Mouse (Mus musculus) testis, adult 2 months (tissue): ENCODE results near the gene Snrpa1. TPM values are rescaled to one million over a fixed set of nuclear protein-coding genes. Genes with fewer than 3 reads are reported as not detected.

Source experiments
- H3K27ac ChIP-seq: fragments of 200-500 bp; 2 replicates; pipeline ENCODE4 v1.5.1; 2012; ENCODE audit warnings: low read depth, low read length; ENCODE audit not compliant: control insufficient read depth, insufficient read depth
- H3K27me3 ChIP-seq: fragments of 200-500 bp; 2 replicates; pipeline ENCODE4 v1.6.1; 2012; ENCODE audit warnings: mild to moderate bottlenecking, low read length, moderate library complexity; ENCODE audit not compliant: control insufficient read depth, insufficient read depth
- H3K36me3 ChIP-seq: fragments of 200-500 bp; 2 replicates; pipeline ENCODE4 v1.6.1; 2012; ENCODE audit warnings: mild to moderate bottlenecking, low read length; ENCODE audit not compliant: control insufficient read depth, insufficient read depth
- H3K4me1 ChIP-seq: fragments of 200-500 bp; 2 replicates; pipeline ENCODE4 v1.6.1; 2012; ENCODE audit warnings: low read length; ENCODE audit not compliant: control insufficient read depth, insufficient read depth
- H3K4me3 ChIP-seq: fragments of 200-500 bp; 2 replicates; pipeline ENCODE4 v1.5.1; 2012; ENCODE audit warnings: low read depth, mild to moderate bottlenecking, low read length, moderate library complexity, mixed read lengths; ENCODE audit not compliant: control insufficient read depth
- CTCF ChIP-seq: fragments of 200-500 bp; IDR thresholded peaks from 2 replicates; pipeline ENCODE4 v1.5.1; 2012; ENCODE audit warnings: low read depth, mild to moderate bottlenecking, inconsistent platforms, low read length, moderate library complexity; ENCODE audit not compliant: control insufficient read depth, insufficient read depth, insufficient replicate concordance
- POLR2A ChIP-seq: fragments of 200-500 bp; IDR thresholded peaks from 2 replicates; pipeline ENCODE4 v1.6.1; 2012; ENCODE audit warnings: low read depth, mild to moderate bottlenecking, inconsistent platforms, low read length, moderate library complexity; ENCODE audit not compliant: control insufficient read depth
- polyA plus RNA-seq: library from polyadenylated mRNA; depleted of rRNA; stranded (reverse); fragments of >200 nt; gene quantifications from 2 replicates; pipeline ENCODE4 v1.2.3, GENCODE M21; 2012

Gene Snrpa1
- polyA plus RNA-seq, 1 experiment = 48.6 TPM

DNA sequence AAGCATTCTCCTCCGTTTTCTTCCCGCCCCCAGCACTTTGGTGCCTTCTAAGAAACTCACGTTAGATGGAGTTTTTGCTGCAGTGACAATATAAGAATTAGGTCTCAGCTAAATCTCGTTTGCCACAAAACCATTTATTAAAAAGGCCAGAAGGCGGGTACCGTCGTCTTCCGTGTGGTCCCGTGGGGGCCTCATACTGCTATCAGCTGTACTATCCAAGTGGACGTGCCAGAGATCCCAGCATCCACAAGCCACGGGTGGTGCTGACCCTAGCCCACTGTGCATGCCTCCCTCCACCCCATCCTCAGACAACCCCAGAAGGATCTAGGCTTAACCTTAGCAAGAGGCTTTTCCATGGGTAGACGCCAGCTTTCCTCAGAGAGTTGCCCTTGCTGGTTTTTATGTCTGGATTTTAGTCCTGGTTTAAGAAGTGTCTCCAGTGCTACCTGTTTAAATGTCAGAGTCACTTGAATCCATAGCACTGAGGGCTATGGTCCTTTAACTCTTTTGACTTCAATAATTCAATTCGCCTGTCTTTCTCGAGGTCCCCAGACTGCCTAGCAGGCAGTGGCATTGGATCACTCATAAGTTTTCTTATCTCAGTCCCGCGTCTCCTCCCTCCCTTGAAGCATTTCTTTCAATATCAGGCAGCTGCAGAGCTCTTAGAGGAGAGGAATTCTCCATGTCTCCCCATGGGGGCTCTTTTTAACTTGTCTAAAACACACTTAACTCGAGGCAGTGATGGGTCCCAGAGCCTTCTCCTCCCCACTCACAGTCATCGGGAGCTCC, 18.6 kb upstream of the Snrpa1 start:
- no peak overlapping the region for H3K4me3 ChIP-seq
- H3K36me3 ChIP-seq = no peaks in the 10 kb centered on the region
- TF ChIP-seq POLR2A (no peak), CTCF (no peak)
- H3K27ac ChIP-seq = no peak overlapping the region
- no peaks in the 10 kb centered on the region for H3K27me3 ChIP-seq
- no peaks in the 10 kb centered on the region; the same call in 1 of the 2 replicates for H3K4me1 ChIP-seq

DNA sequence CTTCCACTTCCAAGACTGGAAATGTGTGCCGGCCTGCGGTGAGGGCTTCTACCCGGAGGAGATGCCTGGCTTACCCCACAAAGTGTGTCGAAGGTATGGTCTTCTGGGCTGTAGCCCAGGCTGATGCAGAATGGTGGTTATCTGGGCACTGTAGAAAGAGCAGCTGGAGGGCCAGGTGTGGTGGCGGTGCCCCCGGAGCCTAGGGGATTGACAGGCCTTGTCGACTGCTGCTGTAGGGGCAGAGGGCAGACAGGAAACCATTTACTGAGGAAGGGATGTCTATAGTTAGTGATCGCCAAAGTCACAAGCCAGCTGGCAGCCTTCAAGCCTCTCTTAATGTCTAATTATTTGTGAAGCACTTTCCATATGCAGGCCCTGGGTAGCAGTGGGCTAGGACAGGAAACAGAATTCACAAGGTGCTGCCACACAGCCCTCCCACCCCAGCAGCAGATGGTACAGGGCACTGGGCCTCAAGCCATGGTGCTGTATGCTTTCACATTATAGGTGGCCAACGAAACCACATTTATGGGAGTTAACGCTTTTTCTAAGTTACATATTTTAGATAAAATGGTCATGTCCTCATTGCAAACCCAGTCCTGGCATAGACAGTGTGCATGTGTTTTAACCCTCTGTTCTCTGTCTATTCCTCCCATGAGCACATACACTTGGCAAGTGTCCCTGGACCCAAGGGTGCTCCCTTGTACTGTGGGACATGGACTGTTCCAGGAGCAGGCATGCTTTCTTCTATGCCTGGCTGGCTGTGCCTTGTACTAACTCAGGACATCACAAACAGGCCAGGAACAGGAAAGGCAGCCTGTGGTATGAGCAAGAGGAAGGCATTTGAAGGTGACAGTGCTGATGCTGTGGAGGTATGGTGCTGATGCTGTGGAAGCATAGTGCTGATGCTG, 15.0 kb upstream of the Snrpa1 start, which contains the start of gene Gm45213:
Gene Gm45213 (plus strand): TSS at position 51 of the 908 bp plus-strand sequence.
- no peaks in the 10 kb centered on the region for H3K36me3 ChIP-seq
- H3K27ac ChIP-seq = no peak within 1 kb of the TSS
- no peaks in the 10 kb centered on the region for H3K27me3 ChIP-seq
- H3K4me3 ChIP-seq = no peak within 1 kb of the TSS
- TF ChIP-seq POLR2A (no peak), CTCF (no peak)
- H3K4me1 ChIP-seq = no peaks in the 10 kb centered on the region; the same call in 1 of the 2 replicates

GRCm38 (mm10) chr7:66044617-66045016, 14.2 kb upstream of the Snrpa1 start:
- Histone ChIP-seq H3K27ac (no peak overlapping the region), H3K4me3 (no peak overlapping the region), H3K36me3 (no peaks in the 10 kb centered on the region), H3K27me3 (no peaks in the 10 kb centered on the region), H3K4me1 (no peaks in the 10 kb centered on the region; the same call in 1 of the 2 replicates)
- no peak for TF ChIP-seq CTCF
- TF ChIP-seq POLR2A = no peak

DNA sequence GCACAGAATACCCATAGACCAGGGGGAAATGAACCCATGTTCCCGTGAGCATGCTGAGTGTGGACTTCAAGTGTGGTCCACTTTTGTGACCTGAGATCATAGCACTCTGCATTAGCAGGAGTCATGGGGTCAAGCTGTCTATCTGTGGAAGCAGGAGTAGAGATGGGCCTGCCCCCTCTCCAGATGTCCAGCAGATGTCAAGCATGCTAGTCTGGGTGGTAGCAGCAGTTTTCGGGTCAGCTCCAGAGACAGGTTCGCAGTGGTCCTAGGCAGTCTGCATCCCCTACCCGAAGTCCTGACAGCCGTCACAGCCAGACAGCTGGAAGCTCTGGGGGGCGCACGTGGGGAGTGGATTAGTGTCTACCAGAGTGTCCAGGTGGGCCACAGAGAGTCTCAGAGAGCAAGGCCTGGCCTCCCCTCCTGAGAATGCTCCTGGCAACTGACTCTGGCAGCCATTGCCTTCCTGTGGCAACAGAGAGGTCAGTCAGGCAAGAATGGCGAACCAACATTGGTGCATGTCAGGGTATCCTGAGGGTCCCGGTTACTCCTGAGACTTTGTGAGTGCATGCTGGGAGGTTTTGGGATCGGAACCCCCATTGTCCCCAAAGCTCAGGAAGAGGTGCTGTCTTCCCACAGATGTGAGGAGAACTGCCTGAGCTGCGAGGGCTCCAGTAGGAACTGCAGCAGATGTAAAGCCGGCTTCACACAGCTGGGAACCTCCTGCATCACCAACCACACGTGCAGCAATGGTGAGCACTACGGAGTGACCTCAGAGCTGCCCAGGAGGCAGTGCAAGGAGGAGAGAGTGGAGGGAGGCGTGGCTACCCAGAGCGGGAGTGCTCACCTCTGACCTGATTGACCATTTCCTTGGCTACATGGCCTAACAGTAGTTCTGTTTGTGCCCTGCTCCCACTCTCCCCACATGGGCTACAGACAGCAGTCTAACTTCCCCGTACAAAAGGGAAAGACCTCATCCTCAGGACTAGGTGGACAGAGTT, 11.6 kb upstream of the Snrpa1 start:
- Histone ChIP-seq H3K4me1 (no peaks in the 10 kb centered on the region; the same call in 1 of the 2 replicates), H3K36me3 (no peaks in the 10 kb centered on the region), H3K27me3 (no peaks in the 10 kb centered on the region), H3K27ac (no peak overlapping the region), H3K4me3 (no peak overlapping the region)
- TF ChIP-seq CTCF (no peak), POLR2A (no peak)

GRCm38 (mm10) chr7:66047975-66048374, 10.8 kb upstream of the Snrpa1 start:
- no peaks in the 10 kb centered on the region for H3K36me3 ChIP-seq
- H3K27ac ChIP-seq = no peak overlapping the region
- no peaks in the 10 kb centered on the region; the same call in 1 of the 2 replicates for H3K4me1 ChIP-seq
- no peaks in the 10 kb centered on the region for H3K27me3 ChIP-seq
- H3K4me3 ChIP-seq = no peak overlapping the region
- TF ChIP-seq CTCF (no peak), POLR2A (no peak)

DNA sequence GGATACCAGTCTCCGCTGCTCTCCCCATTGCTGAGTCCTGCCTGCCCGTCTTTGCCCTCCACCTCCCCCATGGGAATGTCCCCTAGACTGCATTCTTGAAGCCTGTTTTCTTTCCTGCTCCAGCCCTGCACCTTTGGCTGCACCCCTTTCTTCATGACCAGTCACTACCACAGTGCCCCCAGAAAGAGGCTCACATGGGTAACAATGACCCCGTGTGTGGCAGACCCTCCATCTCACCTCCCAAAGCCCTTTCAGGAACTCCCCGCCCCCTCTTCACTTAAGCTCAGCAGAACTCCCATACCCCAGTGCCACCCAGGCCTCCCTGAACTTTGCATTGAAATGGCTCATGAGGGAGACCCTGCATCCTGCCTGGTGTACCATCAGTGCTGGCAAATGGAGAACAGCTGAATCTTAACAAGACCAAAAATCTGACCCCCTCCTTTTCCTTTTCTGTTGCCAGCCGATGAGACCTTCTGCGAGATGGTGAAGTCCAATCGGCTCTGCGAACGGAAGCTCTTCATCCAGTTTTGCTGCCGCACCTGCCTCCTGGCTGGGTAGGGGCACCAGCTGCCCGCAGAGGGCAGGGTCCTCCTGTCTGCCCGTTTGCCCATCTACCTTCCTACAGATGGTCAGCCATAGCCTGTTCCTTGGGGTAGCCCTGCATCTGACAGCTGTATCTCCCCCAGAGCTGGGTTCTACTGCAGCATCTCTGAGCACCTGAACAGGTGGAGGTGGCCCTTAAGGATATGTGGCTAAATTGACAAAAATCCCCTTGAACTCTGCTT, 10.2 kb upstream of the Snrpa1 start:
- no peak overlapping the region for H3K27ac ChIP-seq
- H3K27me3 ChIP-seq = no peaks in the 10 kb centered on the region
- H3K36me3 ChIP-seq = no peaks in the 10 kb centered on the region
- no peaks in the 10 kb centered on the region; the same call in 1 of the 2 replicates for H3K4me1 ChIP-seq
- H3K4me3 ChIP-seq = no peak overlapping the region
- TF ChIP-seq POLR2A (no peak), CTCF (no peak)
